Mouse (Mus musculus) bone marrow macrophage, adult 2 months (primary cell): ENCODE results near the gene Extl2.

Source experiments
- CTCF ChIP-seq: IDR thresholded peaks from 2 replicates; pipeline ENCODE4 v1.5.1; 2012; ENCODE audit warnings: low read depth, mild to moderate bottlenecking, low read length, moderate library complexity
- POLR2A ChIP-seq: IDR thresholded peaks from 2 replicates; pipeline ENCODE4 v1.6.1; 2012; ENCODE audit warnings: mild to moderate bottlenecking, low read depth, low read length, borderline replicate concordance

DNA sequence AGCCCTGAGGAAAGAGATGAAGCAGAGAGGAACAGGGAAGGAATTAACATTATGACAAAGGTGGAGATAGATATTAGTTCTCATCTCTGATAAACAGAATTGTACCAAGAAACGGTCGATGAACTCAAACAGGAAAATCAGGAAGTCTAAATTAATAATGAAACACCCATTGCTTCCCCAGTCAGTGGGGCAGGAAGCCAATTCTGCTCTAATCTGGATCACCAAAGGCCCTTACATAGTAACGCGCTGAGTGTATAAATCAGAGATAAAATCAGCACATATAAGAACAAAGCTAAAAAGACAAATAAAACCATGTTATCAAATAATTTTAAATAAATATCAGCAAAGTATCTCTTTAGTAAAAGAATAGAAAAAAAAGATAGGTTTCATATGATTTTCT, 15.2 kb upstream of the Extl2 start:
- TF ChIP-seq CTCF (no peak), POLR2A (no peak)
